Mouse (Mus musculus) heart, adult 18-20 months (tissue): ENCODE data around the gene Mettl7a1. TPM values are rescaled to one million over a fixed set of nuclear protein-coding genes. Genes with fewer than 3 reads are reported as not detected.
A peak's percentile ranks its signal among the peaks of the same experiment; 100 is the strongest.
"Not testable (repeated sequence)": the region's sequence is repeated elsewhere in the genome, so short reads cannot be mapped to it uniquely, and the experiment has no call there.

Experiments
- DNase-seq, 2 experiments: peaks; one replicate each; pipeline ENCODE4 v3.0.0; 2021 to 2022; ENCODE audit warnings: mixed read lengths in 1 of 2
- total RNA-seq, 2 experiments: library from RNA; stranded (reverse); gene quantifications; 2 replicates each; pipeline ENCODE4 v1.2.3; 2021

Mettl7a1 gene
- total RNA-seq, 2 experiments from 2014 or later, result 46.0 to 60.5 TPM

DNA sequence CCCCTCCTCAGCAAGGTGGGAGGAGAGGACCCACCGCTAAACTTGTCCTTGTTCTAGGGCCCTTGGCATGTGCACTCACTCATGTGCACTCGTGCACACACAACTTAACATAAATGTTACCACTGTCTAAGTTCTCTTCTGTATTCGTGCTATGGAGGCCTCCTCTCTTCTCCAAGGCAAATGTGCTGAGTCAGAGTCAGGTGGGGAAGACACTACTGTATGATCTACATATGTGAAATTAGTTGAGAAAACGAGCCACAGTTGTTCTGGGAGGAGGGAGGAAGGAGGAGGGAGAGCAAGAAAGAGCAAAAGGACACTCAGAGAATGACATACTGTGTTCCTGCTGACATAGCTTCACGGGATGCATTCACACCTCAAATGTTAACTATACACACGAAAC lies 3.4 kb upstream of the Mettl7a1 start:
- no peak for DNase-seq

DNA sequence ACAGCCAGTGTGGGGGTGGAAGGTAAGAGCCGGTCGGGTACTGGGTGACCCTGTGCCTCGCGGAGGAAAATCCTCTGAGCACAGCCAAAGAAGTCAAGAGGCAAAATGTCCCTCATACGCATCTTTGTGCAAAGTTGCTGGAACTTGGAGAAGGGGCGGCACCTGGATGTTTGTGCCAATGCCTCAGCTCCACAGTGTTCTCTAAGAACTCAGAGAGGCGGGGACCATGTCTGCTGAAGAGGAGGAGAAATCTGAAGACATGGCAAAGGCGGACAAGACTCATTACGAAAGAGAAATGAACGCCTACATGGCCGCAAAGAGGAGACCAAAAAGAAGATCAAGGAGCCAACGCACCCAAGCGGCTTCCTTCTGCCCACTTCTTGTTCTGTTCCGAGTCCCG lies 2.4 kb upstream of the Mettl7a1 start:
- DNase-seq, result peak in 1 of 2 experiments; percentile 15

DNA sequence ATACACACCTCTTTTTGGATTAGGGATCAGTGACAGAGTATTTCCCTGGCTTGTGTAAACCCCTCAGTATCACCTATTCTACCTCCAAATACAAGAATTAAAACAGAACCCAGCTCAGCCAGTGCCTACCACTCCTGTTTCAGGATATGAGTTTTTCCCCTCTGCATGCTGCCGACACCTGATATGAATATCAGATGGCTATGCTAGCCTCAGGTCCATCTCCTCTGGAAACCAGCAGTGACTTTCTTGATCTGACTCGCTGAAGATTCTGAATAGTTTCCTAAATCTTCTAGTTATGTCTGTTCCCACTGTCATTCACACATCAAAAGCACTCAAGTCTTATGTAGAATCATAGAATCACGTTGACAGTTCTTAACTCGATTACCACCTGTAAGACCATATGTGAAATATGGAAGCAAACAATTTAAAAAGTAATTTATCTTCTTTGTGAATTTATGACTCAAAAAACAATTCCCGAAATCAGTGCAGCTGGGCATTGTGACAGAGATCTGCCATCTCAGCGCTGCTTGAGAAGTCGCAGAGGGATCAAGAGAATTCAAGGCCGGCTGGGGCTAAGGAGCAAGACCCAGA lies 417 bp upstream of the Mettl7a1 start:
- peak in 1 of 2 experiments; percentile 29 for DNase-seq

DNA sequence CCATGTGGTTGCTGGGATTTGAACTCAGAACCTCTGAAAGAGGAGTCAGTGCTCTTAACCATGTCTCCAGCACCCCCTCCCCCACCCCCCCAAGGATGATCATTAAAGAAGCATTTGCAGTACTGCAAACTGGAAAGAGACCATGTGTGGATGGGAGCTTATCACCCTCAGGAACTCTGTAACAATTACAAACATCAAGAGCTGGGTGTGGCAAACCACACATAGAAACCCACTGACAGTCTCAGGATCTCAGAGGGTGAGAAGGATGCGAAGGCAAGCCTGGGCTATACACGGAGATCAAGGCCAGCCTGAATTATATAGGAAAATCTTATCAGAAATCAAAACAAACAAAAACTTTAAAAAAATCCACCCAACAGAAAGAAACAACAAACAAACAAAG lies 2.3 kb downstream of the Mettl7a1 start:
- DNase-seq, result no peak

DNA sequence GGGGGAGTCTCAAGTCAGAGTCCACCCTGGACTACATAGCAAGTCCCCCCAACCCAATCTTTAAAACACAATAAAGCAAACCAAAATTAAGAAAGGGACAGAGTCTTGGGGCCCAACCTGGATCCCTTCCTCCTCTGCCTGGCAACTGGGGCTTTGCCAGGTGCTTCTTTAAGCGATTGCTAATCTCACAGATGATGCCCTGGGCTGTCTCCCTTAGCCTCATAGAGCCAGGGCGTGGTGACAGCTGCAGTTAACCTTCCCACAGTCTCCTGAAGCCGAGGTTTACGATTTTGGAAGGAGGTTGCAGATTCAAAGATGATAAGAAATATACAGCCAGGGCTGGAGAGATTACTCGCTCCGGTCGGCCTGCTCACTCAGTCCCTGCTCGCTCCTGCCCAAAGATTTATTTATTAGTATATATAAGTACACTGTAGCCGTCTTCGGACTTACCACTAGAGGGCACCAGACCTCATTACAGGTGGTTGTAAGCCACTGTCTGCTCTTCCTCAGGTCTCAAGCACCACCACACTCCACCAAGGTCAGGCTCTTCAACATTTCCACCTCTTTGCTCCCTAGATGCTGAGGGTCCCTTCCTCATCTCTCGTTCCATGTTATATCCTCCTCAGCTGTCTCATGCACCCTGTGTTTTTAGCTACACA lies 3.6 kb downstream of the Mettl7a1 start:
- DNase-seq, result peak; percentile 32 to 58

DNA sequence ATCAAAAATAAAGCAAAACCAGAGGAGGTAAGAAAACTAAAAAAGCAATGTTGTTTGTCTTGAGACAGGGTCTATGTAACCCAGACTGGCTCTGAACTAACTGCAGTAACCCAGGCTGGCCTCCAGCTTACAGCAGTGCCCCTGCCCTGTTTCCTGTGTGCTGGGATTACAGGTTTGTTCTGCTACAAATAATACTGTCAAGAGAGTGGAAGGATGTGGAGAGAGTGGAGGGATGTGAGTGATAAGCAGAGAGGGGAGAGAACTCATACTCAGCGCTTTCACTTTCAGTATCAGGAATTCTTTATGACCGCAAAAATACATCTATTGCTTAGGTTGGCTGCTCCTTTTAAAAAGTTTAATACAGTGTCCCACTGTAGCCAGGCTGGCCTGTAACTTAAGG lies 8.4 kb downstream of the Mettl7a1 start:
- DNase-seq, result no peak

DNA sequence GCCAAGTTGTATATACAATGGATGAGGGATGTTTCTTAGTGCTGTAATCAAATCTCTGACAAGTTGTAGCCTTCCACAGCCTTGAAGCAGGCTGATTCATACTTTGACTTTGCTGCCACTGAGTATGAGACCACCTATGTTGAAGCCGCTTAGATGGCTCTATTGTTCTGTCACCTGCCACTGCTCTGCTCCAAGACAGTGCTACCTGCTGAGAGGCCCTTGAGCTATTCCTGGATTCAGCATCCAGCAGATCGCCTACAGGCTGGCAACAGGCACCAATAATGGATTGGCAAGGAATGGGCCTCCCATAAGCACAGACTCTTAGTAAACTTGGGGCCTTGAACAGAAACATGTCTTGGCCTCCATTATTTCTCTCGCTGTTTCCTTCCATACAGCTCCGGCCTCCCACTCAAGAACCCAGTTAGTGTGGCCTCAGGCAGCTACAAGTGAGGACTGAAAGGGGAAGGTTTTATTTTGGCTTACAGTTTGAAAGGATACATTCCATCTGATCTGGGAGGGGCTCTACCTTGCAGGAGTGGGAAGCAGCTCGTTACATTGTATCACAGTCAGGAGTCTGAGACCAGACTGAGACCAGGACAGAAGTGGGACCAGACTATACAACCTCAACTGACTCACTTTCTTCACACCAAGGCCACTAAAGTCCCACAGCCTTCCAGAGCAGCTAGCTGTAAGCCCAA lies 10.7 kb downstream of the Mettl7a1 start:
- no peak for DNase-seq

DNA sequence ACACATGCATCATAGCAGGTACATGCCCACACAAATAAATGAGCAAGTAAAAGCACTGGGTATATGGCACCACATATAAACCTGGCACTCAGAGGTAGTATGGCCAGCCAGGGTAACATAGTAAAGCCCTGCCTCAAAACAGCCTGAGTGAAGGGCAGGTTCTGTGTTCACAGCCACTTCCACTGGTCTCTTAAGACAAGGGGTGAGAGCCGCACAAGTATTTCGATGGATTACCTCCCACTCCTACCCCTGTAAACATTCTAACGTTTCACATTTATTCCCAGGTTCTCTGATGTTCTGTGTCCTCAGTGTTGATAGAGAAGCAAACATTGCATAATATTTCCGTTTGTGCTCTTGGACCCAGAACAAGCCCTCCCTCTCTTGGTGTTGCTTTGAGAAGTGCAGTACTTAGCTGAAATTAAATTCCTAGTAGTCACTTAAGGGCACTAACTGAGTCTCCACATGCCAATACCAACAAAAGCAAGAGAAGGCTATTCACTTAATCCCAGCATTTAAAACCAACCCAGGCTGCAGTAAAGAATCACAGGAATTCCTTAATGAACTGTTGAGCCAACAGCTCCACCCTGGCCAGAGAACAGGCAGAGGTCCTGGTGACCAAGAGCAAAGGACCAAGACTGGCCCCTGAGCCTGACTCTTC lies 14.2 kb downstream of the Mettl7a1 start:
- DNase-seq, result peak; percentile 48 to 59

DNA sequence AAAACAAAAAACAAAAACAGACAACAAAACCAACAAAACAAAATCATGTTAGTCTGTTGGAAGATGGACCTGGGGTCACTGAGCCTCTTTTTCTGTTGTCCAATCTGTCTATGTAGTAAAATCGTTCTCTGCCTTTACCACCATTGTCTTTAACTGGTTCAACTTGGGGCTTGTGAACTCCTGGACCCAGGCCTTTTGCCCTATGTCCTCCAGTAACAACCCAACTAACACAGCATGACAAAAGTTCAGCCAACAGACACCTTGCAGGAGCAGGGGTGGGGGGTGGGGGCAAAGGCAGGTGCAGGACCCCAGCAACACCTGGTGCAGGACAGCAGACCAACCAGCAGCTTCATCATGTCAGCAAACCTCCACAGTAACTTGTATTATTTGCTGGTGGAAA lies 15.9 kb downstream of the Mettl7a1 start:
- no peak for DNase-seq

DNA sequence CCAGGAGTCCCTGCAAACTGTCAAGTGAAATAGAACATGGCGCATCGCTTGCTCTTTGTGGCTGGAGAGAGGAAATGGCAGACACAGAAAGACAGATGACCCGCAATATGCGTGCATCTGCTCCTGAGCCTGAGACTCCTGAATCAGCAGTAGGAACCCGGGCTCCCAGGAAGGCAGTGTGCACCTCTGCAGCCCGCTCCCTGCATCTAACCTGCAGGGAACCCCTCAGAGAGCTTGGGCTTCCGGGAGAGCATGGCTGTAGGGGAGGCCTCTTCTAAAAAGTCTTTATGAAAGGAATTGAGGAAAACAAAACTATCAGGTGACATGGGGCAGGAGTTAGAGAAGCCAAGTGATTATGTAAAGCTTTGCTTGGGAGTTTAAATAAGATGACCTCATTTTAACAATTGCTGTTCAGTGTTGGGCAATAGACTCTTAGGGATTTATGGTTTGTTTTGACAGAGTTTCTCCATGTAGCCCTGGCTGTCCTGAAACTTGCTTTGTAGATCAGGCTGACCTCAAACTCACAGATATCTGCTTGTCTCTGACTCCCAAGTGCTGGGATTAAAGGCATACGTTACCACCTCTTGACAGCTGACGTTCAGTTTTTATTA lies 16.5 kb downstream of the Mettl7a1 start:
- peak; percentile 10 to 31 for DNase-seq

DNA sequence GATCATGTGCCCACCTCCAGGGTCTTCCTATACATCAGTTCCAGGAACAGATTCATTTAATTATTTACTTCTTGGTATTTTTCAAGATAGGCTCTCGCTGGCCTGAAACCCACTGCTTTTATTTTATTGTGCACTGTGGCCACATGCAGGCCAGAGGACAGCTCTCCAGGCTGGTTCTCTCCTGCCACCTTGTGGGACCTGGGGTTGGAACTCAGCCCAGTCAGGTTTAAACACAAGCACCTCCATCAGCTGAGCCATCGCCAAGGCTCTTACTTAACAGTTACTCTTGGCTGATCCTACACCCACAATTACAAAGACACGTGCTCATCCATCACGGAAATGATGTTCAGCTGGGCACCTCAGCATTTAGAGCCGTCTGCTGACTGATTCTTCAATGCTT lies 17.2 kb downstream of the Mettl7a1 start:
- DNase-seq, result peak; percentile 51 to 65

DNA sequence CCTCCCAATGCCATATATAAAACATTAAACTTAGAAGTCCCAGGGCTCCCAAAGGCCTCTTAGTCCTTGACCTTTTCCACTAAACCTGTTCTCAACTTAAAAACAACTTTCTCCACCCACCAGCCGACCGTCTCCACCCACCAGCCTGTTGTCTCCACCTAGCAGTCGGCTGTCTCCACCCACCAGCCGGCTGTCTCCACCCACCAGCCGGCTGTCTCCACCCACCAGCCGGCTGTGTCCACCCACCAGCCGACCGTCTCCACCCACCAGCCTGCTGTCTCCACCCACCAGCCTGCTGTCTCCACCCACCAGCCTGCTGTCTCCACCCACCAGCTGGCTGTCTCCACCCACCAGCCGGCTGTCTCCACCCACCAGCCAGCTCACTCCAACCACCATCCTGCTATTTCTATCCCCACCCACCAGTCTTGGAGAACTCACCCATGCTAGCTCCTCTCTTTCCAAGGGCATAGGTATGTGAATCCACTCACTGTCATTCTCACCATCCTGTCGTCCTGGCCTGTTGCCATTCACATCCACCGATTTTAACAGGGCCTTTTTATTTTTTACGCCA lies 20.2 kb downstream of the Mettl7a1 start:
- DNase-seq, result no peak

DNA sequence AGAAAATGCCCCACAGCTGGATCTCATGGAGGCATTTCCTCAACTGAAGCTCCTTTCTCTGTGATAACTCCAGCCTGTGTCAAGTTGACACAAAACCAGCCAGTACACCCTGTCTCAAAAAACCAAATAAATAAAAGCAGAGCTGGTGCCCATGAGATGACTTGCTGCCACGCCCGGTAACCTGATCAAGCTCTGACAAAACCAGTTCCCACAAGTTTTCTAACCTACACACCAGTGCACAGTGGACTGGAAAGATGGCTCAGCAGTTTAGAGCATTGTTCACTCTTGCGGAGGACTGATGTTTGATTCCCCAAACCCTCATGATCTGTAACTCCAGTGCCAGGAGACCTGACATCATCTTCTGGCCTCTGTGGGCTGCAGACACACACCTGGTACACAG lies 21.3 kb downstream of the Mettl7a1 start:
- DNase-seq, result no peak

DNA sequence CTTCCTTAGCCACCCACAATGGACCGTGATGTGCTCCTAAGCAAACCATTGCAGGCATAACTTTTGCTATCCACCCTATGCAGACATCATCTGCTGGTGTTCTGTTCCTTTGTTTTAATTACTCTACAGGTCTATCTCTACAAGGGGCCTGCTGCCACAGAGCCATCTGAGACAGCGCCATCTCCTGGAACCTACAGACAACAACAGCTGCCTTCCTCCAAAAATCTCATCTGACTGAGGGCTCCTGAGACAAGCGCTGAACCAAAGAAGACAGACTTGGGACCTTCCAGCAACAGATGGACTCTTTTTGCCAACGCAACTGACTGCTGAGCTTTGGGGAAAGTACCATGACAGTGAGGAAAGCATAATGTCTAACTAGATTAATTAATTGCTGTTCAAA lies 24.1 kb downstream of the Mettl7a1 start:
- not testable (repeated sequence) for DNase-seq

DNA sequence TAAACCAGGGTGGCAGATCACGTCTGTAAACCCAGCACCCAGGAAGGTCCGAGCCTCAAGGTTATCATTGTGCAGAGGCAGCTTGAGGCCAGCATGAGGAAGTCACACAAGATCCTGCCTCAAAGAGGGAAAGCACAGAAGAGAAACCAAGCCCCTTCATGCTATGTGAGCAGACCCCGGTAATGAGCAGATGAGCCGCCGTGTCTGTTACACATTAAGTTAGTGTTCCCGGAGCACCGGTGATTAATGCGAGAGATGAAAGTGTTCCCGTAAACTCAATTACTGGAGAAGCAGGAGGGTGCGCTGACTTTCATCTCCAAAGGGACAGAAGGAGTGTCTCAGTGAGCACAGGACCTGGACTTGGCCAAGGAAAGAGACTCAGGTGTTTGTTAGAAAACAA lies 25.4 kb downstream of the Mettl7a1 start:
- DNase-seq, result not testable (repeated sequence)

DNA sequence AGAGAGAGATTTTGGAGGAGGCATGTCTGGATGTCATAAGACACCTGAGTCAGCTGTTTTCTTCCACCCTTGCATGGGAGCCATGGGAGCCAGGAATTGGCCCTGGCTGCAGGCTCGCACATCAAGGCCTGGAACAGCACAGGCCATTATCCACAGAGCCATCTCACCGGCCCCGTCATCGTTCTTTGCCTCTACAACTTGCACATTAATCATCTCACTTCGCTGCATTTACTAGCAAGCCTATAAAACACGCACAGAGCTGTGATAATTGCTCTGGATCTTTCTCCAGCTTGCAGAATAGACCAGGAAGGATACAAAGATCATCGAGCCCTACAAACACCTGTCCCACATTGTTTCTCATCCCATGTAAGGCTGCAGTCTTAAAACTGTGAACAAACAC lies 26.8 kb downstream of the Mettl7a1 start:
- no peak for DNase-seq

DNA sequence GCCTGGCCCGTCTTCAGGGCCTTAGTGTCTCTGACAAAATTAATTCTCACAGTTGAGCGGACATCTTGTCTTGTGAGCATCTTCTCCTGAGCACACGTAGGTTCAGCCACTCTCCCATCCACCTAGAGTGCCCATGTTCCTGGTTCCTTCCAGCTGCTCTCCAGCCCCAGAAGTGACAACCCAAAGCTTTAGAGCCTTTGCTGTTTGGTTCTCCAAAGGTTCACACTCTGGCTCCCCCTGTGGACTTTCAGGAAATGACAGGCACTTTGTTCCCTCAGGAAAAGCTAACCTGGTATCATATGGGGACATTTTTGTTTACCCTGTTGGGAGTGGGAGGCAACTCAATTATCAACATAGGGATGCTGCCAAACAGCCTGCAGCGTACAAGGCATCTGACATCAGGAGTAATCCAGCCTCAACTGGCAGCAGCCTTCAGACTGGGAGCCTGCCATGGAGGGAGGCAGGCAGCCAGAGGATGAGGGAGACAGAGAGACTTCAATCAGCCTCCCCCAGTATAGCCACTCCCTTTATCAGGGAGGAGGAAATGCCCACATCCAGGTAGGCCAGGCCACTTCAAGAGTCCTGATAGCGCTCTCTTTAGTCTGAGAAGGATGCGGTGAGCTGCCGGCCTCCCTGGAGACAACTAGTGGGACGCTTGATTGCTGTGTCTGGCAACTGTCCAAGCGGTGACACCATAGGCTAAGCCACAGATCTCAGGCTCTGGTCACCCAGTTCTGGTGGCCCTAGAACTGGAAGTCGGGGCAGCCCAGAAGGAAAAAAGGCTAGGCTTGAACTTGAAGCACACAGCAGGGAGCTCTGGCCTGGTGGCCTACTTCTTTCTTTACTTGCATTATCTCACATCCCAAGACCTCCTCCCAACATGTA lies 28.4 kb downstream of the Mettl7a1 start:
- DNase-seq, result peak; percentile 29 to 33

DNA sequence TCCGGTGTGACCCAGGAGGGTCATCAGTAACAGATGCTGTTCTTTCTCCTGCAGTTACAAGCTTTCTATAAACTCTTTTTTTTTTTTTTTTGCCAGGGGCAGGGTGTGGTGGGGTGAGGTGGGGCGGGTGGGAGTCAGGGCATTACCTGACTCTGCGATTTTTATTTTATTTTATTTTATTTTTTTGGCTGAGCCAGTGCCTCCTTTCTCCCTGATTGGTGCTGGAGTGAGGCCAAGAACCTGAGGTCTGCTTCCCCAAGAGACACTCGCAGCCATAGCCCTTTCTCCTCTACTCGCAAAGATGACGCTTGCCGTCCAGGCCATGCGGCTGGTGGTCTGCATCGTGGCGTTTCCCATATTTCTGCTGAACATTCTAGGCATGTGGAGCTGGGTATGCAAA lies 30.7 kb downstream of the Mettl7a1 start, which contains the start of gene Mettl7a3:
Gene Mettl7a3 (plus strand): TSS at position 301 of the 400 bp plus-strand sequence.
- DNase-seq, result no peak

DNA sequence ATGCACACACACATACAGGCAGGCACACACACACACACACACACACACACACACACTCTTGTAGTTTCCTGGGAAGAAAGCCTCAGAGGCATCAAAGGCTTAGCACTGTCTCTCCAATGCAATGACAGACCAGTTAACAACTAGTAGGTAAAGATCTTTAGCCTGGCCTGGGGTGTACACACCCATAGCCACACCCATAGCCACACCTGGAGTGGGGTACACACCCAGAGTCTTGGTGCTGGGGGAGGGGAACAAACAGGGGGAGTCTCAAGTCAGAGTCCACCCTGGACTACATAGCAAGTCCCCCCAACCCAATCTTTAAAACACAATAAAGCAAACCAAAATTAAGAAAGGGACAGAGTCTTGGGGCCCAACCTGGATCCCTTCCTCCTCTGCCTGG lies 33.4 kb downstream of the Mettl7a1 start:
- DNase-seq, result not testable (repeated sequence)

DNA sequence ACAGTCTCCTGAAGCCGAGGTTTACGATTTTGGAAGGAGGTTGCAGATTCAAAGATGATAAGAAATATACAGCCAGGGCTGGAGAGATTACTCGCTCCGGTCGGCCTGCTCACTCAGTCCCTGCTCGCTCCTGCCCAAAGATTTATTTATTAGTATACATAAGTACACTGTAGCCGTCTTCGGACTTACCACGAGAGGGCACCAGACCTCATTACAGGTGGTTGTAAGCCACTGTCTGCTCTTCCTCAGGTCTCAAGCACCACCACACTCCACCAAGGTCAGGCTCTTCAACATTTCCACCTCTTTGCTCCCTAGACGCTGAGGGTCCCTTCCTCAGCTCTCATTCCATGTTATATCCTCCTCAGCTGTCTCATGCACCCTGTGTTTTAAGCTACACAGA lies 33.9 kb downstream of the Mettl7a1 start:
- peak; percentile 54 to 74 for DNase-seq
